Mouse (Mus musculus): Measurements from ENCODE around the gene Bsn.

Gene Bsn

GRCm38 (mm10) chr9:108196920-108197677, 6.9 kb upstream of the Bsn start:
- no peak for DNase-seq (ENCODE audit: low spot score in 2 of 2)

DNA sequence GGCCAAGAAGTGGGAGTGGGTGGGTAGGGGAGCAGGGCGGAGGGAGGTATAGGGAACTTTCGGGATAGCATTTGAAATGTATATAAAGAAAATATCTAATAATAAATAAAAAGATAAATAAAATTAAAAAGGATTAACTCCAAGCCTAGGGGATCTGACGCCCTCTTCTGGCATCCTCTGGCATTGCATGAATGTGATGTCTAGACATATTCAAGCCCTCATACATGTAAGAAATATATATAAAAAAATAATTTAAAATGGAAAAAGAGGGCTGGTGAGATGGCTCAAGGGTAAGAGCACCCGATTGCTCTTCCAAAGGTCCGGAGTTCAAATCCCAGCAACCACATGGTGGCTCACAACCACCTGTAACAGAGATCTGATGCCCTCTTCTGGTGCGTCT, 6.0 kb upstream of the Bsn start:
- DNase-seq (ENCODE audit: low spot score in 2 of 2), result peak in 1 of 2 experiments; percentile 64

DNA sequence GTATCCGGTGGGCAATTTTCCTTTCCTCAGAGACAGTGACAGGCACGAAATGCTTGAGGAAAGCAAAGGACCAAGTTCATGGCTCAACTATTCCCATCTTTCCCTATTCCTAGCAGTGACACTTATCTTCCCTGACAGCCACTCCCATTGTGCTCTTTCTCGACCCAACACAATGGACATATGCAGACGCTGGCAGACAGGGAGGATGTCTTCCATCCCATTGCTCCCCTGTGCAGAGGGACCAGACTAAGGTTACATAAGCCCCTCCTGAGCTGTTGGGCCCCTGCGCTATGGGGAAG, 747 bp downstream of the Bsn start:
- no peak for DNase-seq (ENCODE audit: low spot score in 2 of 2)

DNA sequence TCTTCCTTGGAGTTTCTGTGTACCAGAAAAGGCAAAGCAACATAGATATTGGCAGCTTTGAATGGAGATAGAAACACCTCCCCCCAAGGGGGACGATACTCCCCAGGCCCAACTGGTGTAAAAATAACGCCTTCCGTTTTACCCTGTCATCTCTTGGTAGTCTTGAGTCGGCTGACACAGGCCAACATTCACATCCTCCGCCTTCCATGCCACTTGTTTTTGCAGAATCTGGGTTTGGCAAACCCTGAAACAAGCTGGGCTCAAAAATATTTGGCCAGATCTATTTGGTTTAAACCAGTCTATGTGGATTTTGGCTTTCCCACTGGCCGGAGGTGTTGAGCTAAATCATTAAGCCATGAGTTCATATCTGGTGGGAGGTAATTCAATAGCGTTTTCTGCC, 1.2 kb downstream of the Bsn start:
- DNase-seq (ENCODE audit: low spot score in 2 of 2), result no peak

DNA sequence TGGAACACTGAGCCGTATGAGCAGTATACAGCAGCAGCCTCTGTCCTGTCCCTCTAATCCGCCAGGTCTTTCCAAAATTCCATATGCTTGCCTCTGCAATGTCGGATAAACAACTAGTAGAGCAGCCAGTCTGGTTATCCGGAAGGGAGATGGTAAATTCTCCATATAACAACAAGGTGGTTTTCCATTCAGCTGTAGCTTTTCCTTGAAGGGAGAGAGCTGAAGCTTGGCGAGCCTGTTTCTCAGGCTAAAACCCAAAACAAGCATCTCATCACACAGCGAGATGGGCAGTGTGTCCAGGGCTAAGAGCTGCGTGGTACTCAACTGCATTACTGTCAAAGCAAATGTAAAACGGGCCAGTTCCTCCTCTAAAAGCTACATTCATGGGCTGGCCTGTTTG, 1.7 kb downstream of the Bsn start:
- DNase-seq (ENCODE audit: low spot score in 2 of 2), result no peak

GRCm38 (mm10) chr9:108187616-108188015, 2.6 kb downstream of the Bsn start:
- DNase-seq (ENCODE audit: low spot score in 2 of 2), result no peak

DNA sequence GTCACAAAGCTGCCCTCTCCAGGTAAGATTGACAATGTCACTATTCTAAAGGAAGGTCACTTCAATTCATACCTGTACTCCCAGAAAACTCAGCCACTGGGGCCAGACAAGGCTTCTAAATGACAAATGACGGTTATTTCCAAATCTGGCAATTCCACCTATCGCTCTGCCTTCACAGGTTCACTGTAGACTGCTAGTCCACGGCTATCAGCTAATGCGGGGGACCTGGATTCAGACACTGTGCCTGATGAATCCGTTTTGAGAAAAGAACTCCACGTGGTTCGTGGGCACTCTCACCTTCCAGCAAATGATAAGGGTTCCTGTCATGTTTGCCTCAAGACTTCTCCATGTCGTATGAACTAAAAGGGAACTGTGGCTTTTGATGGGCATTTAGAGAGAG, 4.4 kb downstream of the Bsn start:
- DNase-seq (ENCODE audit: low spot score in 2 of 2), result no peak

DNA sequence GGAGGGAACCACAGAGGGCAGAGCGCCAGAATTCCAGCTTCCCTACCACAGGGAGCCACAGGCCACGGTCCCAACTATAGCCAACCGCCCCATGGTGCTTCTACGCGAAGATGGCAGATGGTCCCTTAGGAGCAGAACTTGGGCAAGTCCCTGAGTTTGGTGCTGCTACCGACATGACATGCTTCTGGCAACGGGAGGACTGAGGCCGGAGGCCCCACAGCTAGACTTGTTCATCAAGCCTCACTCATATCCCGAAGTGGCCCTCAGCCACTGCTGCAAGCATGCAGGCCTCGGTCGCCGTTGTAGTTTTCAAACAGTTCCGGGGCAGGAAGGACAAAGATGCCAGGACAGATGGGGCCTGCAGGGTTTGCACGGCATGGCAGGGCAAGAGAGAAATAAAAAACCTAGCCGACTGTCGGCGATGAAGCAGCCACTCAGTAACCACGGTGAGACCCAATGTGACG, 6.6 kb downstream of the Bsn start:
- no peak for DNase-seq (ENCODE audit: low spot score in 2 of 2)

GRCm38 (mm10) chr9:108182806-108183506, 7.2 kb downstream of the Bsn start:
- DNase-seq (ENCODE audit: low spot score in 2 of 2), result no peak

GRCm38 (mm10) chr9:108178391-108178790, 11.8 kb downstream of the Bsn start:
- DNase-seq (ENCODE audit: low spot score in 2 of 2), result no peak

DNA sequence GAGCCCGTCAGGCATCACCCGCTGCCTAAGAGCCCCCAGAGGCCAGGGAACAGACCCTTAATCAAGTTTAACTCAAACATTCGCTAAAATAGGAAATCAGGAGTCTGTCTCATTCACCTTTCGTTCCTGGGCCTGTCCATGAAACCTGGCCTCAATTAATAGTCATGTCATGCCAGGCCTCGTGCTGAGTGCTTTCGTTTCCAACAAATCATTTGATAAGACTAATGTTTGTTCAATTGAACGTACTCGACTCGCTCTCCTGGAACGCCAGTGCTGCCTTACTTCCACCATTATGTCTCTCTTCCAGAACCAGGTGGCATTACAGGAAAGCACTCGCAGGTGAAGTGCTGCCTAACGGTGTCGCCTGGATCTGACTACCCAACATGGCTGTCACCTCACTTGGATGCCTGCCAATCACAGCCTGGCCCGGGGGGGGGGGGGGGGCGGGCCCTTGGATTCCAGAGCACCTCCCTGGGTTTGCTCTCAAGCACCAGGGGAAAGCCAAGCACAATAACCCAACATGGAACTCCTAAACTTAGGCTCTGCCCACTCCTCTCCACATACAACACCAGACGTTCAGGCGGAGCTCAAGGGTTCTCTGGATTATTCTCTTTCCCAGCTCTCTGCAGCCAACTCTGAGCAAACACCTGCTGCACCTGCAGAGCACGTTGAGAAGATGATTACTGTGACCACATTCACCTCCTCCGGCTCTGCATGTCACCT, 14.9 kb downstream of the Bsn start:
- DNase-seq (ENCODE audit: low spot score in 2 of 2), result no peak

- DNase-seq (ENCODE audit: low spot score in 2 of 2), result no peak
Observed at GRCm38 (mm10) chr9:108172777-108173350, 17.3 kb downstream of the Bsn start.

GRCm38 (mm10) chr9:108169751-108170150, 20.4 kb downstream of the Bsn start:
- DNase-seq (ENCODE audit: low spot score in 2 of 2), result no peak

GRCm38 (mm10) chr9:108165143-108165542, 25.0 kb downstream of the Bsn start:
- DNase-seq (ENCODE audit: low spot score in 2 of 2), result no peak

GRCm38 (mm10) chr9:108163646-108164284, 26.4 kb downstream of the Bsn start:
- DNase-seq (ENCODE audit: low spot score in 2 of 2), result no peak

GRCm38 (mm10) chr9:108157891-108158290, 32.3 kb downstream of the Bsn start:
- no peak for DNase-seq (ENCODE audit: low spot score in 2 of 2)

DNA sequence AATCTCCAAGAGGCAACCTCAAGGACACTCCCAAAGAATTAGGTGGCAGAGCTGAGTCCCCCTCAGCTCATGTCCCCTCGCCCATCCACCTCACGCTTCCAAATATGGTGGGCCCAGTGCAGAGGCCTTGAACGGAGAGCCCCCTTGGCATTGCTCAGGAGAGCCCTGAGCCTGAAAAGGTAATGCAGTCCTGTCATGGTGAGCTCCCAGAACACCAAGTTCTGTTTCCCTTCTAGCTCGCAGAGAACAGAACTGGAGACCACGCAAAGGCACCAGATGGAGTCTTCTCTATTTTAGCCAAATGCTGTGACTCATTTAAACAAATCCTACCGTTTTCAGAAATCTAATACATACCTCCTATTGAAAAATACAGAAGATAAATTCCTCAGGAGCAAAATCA, 32.7 kb downstream of the Bsn start:
- no peak for DNase-seq (ENCODE audit: low spot score in 2 of 2)

- no peak for DNase-seq (ENCODE audit: low spot score in 2 of 2)
Observed at GRCm38 (mm10) chr9:108156786-108157185, 33.4 kb downstream of the Bsn start.

GRCm38 (mm10) chr9:108154814-108155213, 35.4 kb downstream of the Bsn start:
- DNase-seq (ENCODE audit: low spot score in 2 of 2), result no peak

GRCm38 (mm10) chr9:108153516-108154448, 36.4 kb downstream of the Bsn start:
- DNase-seq (ENCODE audit: low spot score in 2 of 2), result no peak

DNA sequence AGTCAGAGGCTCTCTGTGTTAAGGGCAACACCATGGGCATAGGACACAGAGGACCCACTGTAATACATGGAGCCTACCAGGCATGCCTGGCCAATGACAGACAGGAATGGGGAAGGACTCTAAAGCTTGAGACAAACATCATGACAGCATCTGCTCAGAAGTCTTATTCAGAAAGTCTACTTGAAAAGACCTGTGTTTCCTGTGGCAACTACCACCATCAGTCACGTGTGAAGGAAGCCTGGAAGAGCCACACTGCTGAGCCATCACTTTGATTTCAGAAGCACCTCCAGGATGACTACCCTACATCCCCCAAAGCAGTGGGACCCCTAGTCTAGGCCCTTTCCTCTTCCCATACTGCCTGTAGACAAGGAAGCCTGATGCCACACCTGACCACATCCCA, 39.7 kb downstream of the Bsn start:
- DNase-seq (ENCODE audit: low spot score in 2 of 2), result no peak

Data from spleen, postnatal 10 days (tissue).